Mouse (Mus musculus) limb, embryonic 11.5 days (tissue): ENCODE results near the gene Gm49354. TPM values are rescaled to one million over a fixed set of nuclear protein-coding genes. Genes with fewer than 3 reads are reported as not detected.
"Not testable (repeated sequence)": the region's sequence is repeated elsewhere in the genome, so short reads cannot be mapped to it uniquely, and the experiment has no call there.

Experiments
- ATAC-seq: fragments of 200-750 bp; cut with Nextera tagmentation; 2 replicates; pipeline ENCODE4 v1.8.0; 2017; ENCODE audit warnings: low read depth; ENCODE audit not compliant: insufficient number of reproducible peaks, low FRiP score, low TSS enrichment
- DNase-seq: peaks from one replicate; pipeline ENCODE4 v3.0.0-alpha.2; 2015; ENCODE audit warnings: low spot score
- H3K27ac ChIP-seq: fragments of 300-500 bp; sonication (generic); replicated peaks from 2 replicates; pipeline ENCODE4 v1.5.1; 2014; ENCODE audit warnings: low read depth, mild to moderate bottlenecking, low read length
- H3K27me3 ChIP-seq: fragments of 300-500 bp; sonication (generic); 2 replicates; pipeline ENCODE4 v1.6.1; 2014; ENCODE audit warnings: mild to moderate bottlenecking, low read length, mixed read lengths; ENCODE audit not compliant: control insufficient read depth, insufficient read depth
- H3K36me3 ChIP-seq: fragments of 300-500 bp; sonication (generic); 2 replicates; pipeline ENCODE4 v1.6.1; 2014; ENCODE audit warnings: mild to moderate bottlenecking, low read length, moderate library complexity, mixed read lengths; ENCODE audit not compliant: control insufficient read depth, insufficient read depth
- H3K4me1 ChIP-seq: fragments of 300-500 bp; sonication (generic); 2 replicates; pipeline ENCODE4 v1.6.1; 2014; ENCODE audit warnings: low read length, mixed read lengths; ENCODE audit not compliant: control insufficient read depth, insufficient read depth
- H3K4me2 ChIP-seq: fragments of 300-500 bp; sonication (generic); 2 replicates; pipeline ENCODE4 v1.6.1; 2014; ENCODE audit warnings: low read depth, mild to moderate bottlenecking, moderate library complexity; ENCODE audit not compliant: severe bottlenecking
- H3K4me3 ChIP-seq: fragments of 300-500 bp; sonication (generic); 2 replicates; pipeline ENCODE4 v1.5.1; 2014; ENCODE audit warnings: low read depth, low read length
- H3K9ac ChIP-seq: fragments of 300-500 bp; sonication (generic); 2 replicates; pipeline ENCODE4 v1.6.1; 2014; ENCODE audit warnings: mild to moderate bottlenecking, low read length
- H3K9me3 ChIP-seq: fragments of 300-500 bp; sonication (generic); 2 replicates; pipeline ENCODE4 v1.6.1; 2016; ENCODE audit warnings: low read length; ENCODE audit not compliant: control insufficient read depth
- WGBS: fragments of 180-500 bp; shearing (Covaris S2); extraction: QIAGEN DNeasy Blood & Tissue Kit; methylation state at CpG from one replicate; pipeline ENCODE4 v1.1.7; 2014; 5-methylcytosine and 5-hydroxymethylcytosine counted together
- polyA plus RNA-seq: library from polyadenylated mRNA; unstranded; fragments of >200 nt; fragmentation: Nextera tagmentation; extraction: Ambion mirVana; gene quantifications from 2 replicates; pipeline ENCODE4 v1.2.1, GENCODE M21; 2014

The Gm49354 gene
- polyA plus RNA-seq, 1 experiment from 2014 or later = not detected

GRCm38 (mm10) chr13:59713710-59714109, 68.3 kb downstream of the Gm49354 start:
- 42% methylated on average over 3 of the region's 3 CpGs for WGBS
- Histone ChIP-seq H3K4me3 (no peak overlapping the region), H3K4me2 (no peak overlapping the region), H3K27ac (no peak overlapping the region), H3K27me3 (no peaks in the 10 kb centered on the region), H3K4me1 (no peaks in the 10 kb centered on the region), H3K36me3 (no peaks in the 10 kb centered on the region), H3K9ac (no peak overlapping the region), H3K9me3 (no peaks in the 10 kb centered on the region)
- DNase-seq (no peak), ATAC-seq (no peak)

- H3K4me1 ChIP-seq, H3K4me2 ChIP-seq, H3K9me3 ChIP-seq, H3K36me3 ChIP-seq, DNase-seq, H3K4me3 ChIP-seq, H3K27ac ChIP-seq, H3K9ac ChIP-seq, H3K27me3 ChIP-seq, ATAC-seq: not testable (repeated sequence)
- 78% methylated on average over 3 of the region's 3 CpGs for WGBS
Measured at GRCm38 (mm10) chr13:59711984-59712383, 70.1 kb downstream of the Gm49354 start, which contains the start of gene Spata31d1b. Spata31d1b (plus strand) TSS chr13:59712284.

- no peaks in the 10 kb centered on the region for H3K27me3 ChIP-seq
- ATAC-seq = no peak
- no peak for DNase-seq
- whole genome bisulfite sequencing = 86% methylated on average over 15 of the region's 15 CpGs
- H3K4me1 ChIP-seq = no peaks in the 10 kb centered on the region
- no peak within 1 kb of the TSS for H3K4me2 ChIP-seq
- no peak within 1 kb of the TSS for H3K9ac ChIP-seq
- no peaks in the 10 kb centered on the region for H3K36me3 ChIP-seq
- no peak within 1 kb of the TSS for H3K4me3 ChIP-seq
- no peak within 1 kb of the TSS for H3K27ac ChIP-seq
- no peaks in the 10 kb centered on the region for H3K9me3 ChIP-seq
Measured at GRCm38 (mm10) chr13:59710230-59710629, 71.8 kb downstream of the Gm49354 start, which contains the start of gene Spata31d1a. Spata31d1a (minus strand) TSS chr13:59710330.

Other genes starting within 250 kb of the Gm49354 start
- 10.6 and 11.6 TPM in 2 replicates for gene Agtpbp1, start 197.0 kb downstream of the Gm49354 start, polyA plus RNA-seq
- gene Naa35, start 197.0 kb downstream of the Gm49354 start, polyA plus RNA-seq = 97.2 and 102 TPM in 2 replicates
- gene Golm1, start 106.4 kb downstream of the Gm49354 start, polyA plus RNA-seq = 67.2 and 71.1 TPM in 2 replicates
- not detected in 2 replicates for gene 4921517D22Rik, start 88.1 kb downstream of the Gm49354 start, polyA plus RNA-seq
- gene Spata31d1a, start 71.9 kb downstream of the Gm49354 start, polyA plus RNA-seq = 0.03 TPM in 1 of 2 replicates, not detected in the other
- gene Spata31d1b, start 70.0 kb downstream of the Gm49354 start, polyA plus RNA-seq = not detected in 2 replicates
- not detected in 2 replicates for gene Spata31d1d, start 50.5 kb downstream of the Gm49354 start, polyA plus RNA-seq
- gene 1700014D04Rik, start 35.5 kb downstream of the Gm49354 start, polyA plus RNA-seq = 0.58 TPM in 1 of 2 replicates, not detected in the other
- gene Isca1, start 12.4 kb downstream of the Gm49354 start, polyA plus RNA-seq = 103 and 108 TPM in 2 replicates
- 44.4 and 53.2 TPM in 2 replicates for gene Tut7, start 40.9 kb upstream of the Gm49354 start, polyA plus RNA-seq